Mouse (Mus musculus) liver, embryonic 14.5 days (tissue): ENCODE data around the gene Fads1.

ENCODE experiments used
- CTCF ChIP-seq: IDR thresholded peaks from 2 replicates; pipeline ENCODE4 v1.5.1; 2016; ENCODE audit warnings: antibody characterized with exemption, low read depth, control low read depth
- EP300 ChIP-seq: IDR thresholded peaks from 2 replicates; pipeline ENCODE4 v1.6.1; 2016; ENCODE audit warnings: antibody characterized with exemption, low read depth

DNA sequence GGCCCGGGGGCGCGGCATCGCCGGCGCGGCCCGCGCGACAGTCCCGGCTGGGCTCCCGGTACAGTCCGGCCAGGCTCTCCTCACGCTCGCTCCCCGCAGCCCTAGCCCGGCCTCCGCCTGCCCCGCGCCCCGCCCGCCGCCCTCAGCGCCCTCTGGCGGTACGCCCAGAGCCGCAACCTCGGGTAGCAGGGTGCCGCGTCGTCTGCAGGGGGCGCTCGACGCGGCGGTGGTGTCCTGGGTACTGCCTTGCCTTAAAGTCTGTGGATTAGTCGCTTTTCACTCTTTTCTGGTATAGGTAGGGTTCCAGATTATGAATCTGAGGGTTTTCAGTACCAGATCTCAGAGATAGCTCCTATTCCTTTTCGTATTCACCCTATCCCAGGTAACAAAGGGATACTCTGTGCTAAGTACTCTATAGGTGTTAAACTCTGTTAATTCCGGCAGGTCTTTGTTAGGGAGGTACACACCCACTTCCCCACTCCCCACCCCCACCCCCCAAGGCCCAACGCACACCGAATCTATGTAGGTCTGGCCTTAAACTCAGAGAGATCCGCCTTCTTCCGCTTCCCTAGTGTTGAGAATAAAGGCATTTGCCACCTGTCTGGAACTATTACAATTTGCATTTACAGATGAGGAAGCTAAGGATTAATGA is 58.1 kb downstream of the Fads1 start, which contains the start of gene Myrf:
- peak; percentile 89 for TF ChIP-seq CTCF
- no peak for TF ChIP-seq EP300
